Mouse (Mus musculus): ENCODE measurements around the gene H2afy2.

H2afy2 gene

GRCm38 (mm10) chr10:61729181-61729580 is 54.8 kb downstream of the H2afy2 start:
- no peak for DNase-seq (ENCODE audit: low read depth, low spot score)

- DNase-seq (ENCODE audit: low read depth, low spot score): no peak
These were observed 60.7 kb downstream of the H2afy2 start for GRCm38 (mm10) chr10:61723271-61723670.

GRCm38 (mm10) chr10:61722215-61722614 is 61.7 kb downstream of the H2afy2 start:
- no peak for DNase-seq (ENCODE audit: low read depth, low spot score)

- DNase-seq (ENCODE audit: low read depth, low spot score): no peak
These were observed 63.6 kb downstream of the H2afy2 start for GRCm38 (mm10) chr10:61720331-61720730.

- no peak for DNase-seq (ENCODE audit: low read depth, low spot score)
These were observed 66.3 kb downstream of the H2afy2 start for GRCm38 (mm10) chr10:61717406-61718296.

GRCm38 (mm10) chr10:61715996-61716864 is 67.7 kb downstream of the H2afy2 start:
- no peak for DNase-seq (ENCODE audit: low read depth, low spot score)

- no peak for DNase-seq (ENCODE audit: low read depth, low spot score)
These were observed 68.5 kb downstream of the H2afy2 start for GRCm38 (mm10) chr10:61715462-61715837.

- DNase-seq (ENCODE audit: low read depth, low spot score): no peak
These were observed 69.0 kb downstream of the H2afy2 start, which contains the start of gene Aifm2 for GRCm38 (mm10) chr10:61714771-61715461. Gene Aifm2 (plus strand): TSS chr10:61715263.

- no peak for DNase-seq (ENCODE audit: low read depth, low spot score)
These were observed 69.8 kb downstream of the H2afy2 start for GRCm38 (mm10) chr10:61714146-61714545.

- DNase-seq (ENCODE audit: low read depth, low spot score): no peak
These were observed 70.3 kb downstream of the H2afy2 start for GRCm38 (mm10) chr10:61713601-61714000.

- DNase-seq (ENCODE audit: low read depth, low spot score): no peak
These were observed 77.3 kb downstream of the H2afy2 start for GRCm38 (mm10) chr10:61706412-61707375.

GRCm38 (mm10) chr10:61704663-61705062 is 79.3 kb downstream of the H2afy2 start:
- no peak for DNase-seq (ENCODE audit: low read depth, low spot score)

- no peak for DNase-seq (ENCODE audit: low read depth, low spot score)
These were observed 86.9 kb downstream of the H2afy2 start for GRCm38 (mm10) chr10:61697028-61697427.

GRCm38 (mm10) chr10:61696560-61696823 is 87.5 kb downstream of the H2afy2 start:
- DNase-seq (ENCODE audit: low read depth, low spot score): no peak

GRCm38 (mm10) chr10:61695703-61696559 is 88.0 kb downstream of the H2afy2 start:
- no peak for DNase-seq (ENCODE audit: low read depth, low spot score)

- DNase-seq (ENCODE audit: low read depth, low spot score): peak; percentile 98
These were observed 88.9 kb downstream of the H2afy2 start, which contains the start of gene Tysnd1 for GRCm38 (mm10) chr10:61694870-61695670. Gene Tysnd1 (plus strand): TSS chr10:61695514.

- no peak for DNase-seq (ENCODE audit: low read depth, low spot score)
These were observed 90.4 kb downstream of the H2afy2 start for GRCm38 (mm10) chr10:61693563-61693962.

GRCm38 (mm10) chr10:61689405-61689804 is 94.5 kb downstream of the H2afy2 start:
- no peak for DNase-seq (ENCODE audit: low read depth, low spot score)

Measured in telencephalon, adult 2 months (tissue).